Mouse (Mus musculus) layer of hippocampus, adult 11-12 months (tissue): ENCODE measurements around the gene Lrwd1.
"Not testable (repeated sequence)": the region's sequence is repeated elsewhere in the genome, so short reads cannot be mapped to it uniquely, and the experiment has no call there.

ENCODE experiments used
- DNase-seq: peaks from one replicate; pipeline ENCODE4 v3.0.0; 2022; ENCODE audit warnings: low spot score

Gene Lrwd1

GRCm38 (mm10) chr5:136147704-136148103, 11.8 kb upstream of the Lrwd1 start:
- no peak for DNase-seq

- no peak for DNase-seq
Measured at GRCm38 (mm10) chr5:136146936-136147335, 11.1 kb upstream of the Lrwd1 start.

GRCm38 (mm10) chr5:136144606-136145430, 8.9 kb upstream of the Lrwd1 start:
- DNase-seq, result no peak

- no peak for DNase-seq
Measured at GRCm38 (mm10) chr5:136143161-136143755, 7.4 kb upstream of the Lrwd1 start.

- DNase-seq, result no peak
Measured at GRCm38 (mm10) chr5:136142746-136143145, 6.9 kb upstream of the Lrwd1 start.

- peak; percentile 44 for DNase-seq
Measured at GRCm38 (mm10) chr5:136140057-136140482, 4.2 kb upstream of the Lrwd1 start.

GRCm38 (mm10) chr5:136139393-136139792, 3.5 kb upstream of the Lrwd1 start:
- no peak for DNase-seq

GRCm38 (mm10) chr5:136137658-136138274, 1.9 kb upstream of the Lrwd1 start:
- DNase-seq, result peak; percentile 36

GRCm38 (mm10) chr5:136136292-136136990, 567 bp upstream of the Lrwd1 start:
- DNase-seq, result no peak

- no peak for DNase-seq
Measured at GRCm38 (mm10) chr5:136122165-136122564, 13.7 kb downstream of the Lrwd1 start.

- DNase-seq, result no peak
Measured at GRCm38 (mm10) chr5:136116784-136117112, 19.1 kb downstream of the Lrwd1 start.

- peak; percentile 97 for DNase-seq
Measured at GRCm38 (mm10) chr5:136115891-136116783, 19.7 kb downstream of the Lrwd1 start, which contains the start of gene Polr2j. Polr2j (plus strand) TSS chr5:136116631.

- not testable (repeated sequence) for DNase-seq
Measured at GRCm38 (mm10) chr5:136113546-136113945, 22.3 kb downstream of the Lrwd1 start.

- DNase-seq, result no peak
Measured at GRCm38 (mm10) chr5:136109042-136109441, 26.8 kb downstream of the Lrwd1 start.

GRCm38 (mm10) chr5:136108486-136108885, 27.4 kb downstream of the Lrwd1 start:
- DNase-seq, result no peak

- DNase-seq, result peak; percentile 25
Measured at GRCm38 (mm10) chr5:136104511-136104910, 31.4 kb downstream of the Lrwd1 start.

GRCm38 (mm10) chr5:136102099-136102820, 33.6 kb downstream of the Lrwd1 start:
- peak; percentile 70 for DNase-seq

- DNase-seq, result no peak
Measured at GRCm38 (mm10) chr5:136098536-136098935, 37.3 kb downstream of the Lrwd1 start.

GRCm38 (mm10) chr5:136095089-136095488, 40.8 kb downstream of the Lrwd1 start:
- no peak for DNase-seq

GRCm38 (mm10) chr5:136094249-136095010, 41.4 kb downstream of the Lrwd1 start:
- peak; percentile 28 for DNase-seq
